Mouse (Mus musculus): Measurements from ENCODE around the gene Zic4. TPM values are rescaled to one million over a fixed set of nuclear protein-coding genes. Genes with fewer than 3 reads are reported as not detected.

Gene Zic4
- polyA plus RNA-seq, 1 experiment, result not detected

DNA sequence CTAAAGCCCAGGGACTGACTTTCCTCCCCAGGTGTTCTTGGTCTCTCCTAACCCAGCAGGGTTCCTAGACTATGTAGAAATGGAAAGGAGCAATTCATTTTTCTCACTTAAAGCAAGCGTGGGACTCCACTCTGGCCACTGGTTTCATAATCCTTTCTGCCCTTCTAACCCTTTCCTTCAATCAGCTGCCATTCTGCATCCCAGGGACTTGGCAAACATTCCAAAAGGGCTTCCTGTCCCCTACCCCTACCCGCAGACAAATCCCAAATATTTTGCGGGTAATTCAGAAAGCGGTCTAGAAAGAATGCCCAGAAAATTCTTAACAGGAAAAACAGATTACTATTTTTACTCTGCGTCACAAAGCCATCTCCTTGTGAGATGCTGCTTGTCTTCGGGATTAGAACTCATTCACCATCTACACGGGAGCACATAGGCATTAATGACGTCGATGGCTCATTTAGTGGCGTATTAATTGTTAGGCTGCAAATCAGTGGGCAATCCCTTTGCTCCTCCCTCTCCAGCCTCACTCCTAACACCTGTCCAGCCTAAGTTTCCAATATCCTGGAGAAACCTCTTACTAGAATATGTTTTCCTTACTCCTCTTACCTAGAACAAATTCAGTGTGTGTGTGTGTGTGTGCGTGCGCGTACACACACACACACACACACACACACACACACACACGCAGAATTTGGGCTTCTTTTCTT lies 33.0 kb downstream of the Zic4 start:
- no peak for DNase-seq
- no peak overlapping the region for H3K4me3 ChIP-seq (replicated peaks; ENCODE audit: extremely low read depth, low read depth, low read length)
- H3K4me1 ChIP-seq (ENCODE audit: control insufficient read depth, insufficient read depth, low read length), result no peaks in the 10 kb centered on the region
- 7% methylated on average over 14 of the region's 14 CpGs for WGBS
- TF ChIP-seq CTCF (IDR thresholded peaks at IDR 0.05; ENCODE audit: insufficient read depth, low read length), result no peak
- TF ChIP-seq POLR2A (IDR thresholded peaks at IDR 0.05; ENCODE audit: borderline replicate concordance, extremely low read depth, low read depth, low read length), result no peak

DNA sequence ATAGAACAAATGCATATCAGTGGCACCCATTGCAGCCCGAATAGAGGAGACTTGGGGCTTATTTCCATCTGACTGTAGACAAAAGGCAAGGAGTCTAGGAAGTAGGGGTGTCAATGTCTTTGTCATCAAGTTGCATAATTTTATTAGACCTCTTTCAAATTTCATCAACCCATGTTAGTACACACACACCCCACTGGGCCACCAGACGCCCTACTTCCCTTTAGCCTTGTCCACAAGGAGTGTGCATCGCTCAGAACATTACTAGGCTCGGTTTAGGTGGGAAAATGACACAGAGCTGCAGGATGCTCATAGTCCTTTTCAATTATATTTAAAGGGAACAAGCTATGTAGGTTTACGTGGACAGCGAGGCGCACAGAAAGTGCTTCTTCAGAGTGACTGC lies 37.8 kb downstream of the Zic4 start:
- DNase-seq, result no peak
- Histone ChIP-seq H3K4me3 (replicated peaks; ENCODE audit: extremely low read depth, low read depth, low read length) (no peak overlapping the region), H3K4me1 (ENCODE audit: control insufficient read depth, insufficient read depth, low read length) (no peaks in the 10 kb centered on the region)
- WGBS, result 19% methylated on average over 7 of the region's 7 CpGs
- TF ChIP-seq CTCF (IDR thresholded peaks at IDR 0.05; ENCODE audit: insufficient read depth, low read length) (no peak), POLR2A (IDR thresholded peaks at IDR 0.05; ENCODE audit: borderline replicate concordance, extremely low read depth, low read depth, low read length) (no peak)

DNA sequence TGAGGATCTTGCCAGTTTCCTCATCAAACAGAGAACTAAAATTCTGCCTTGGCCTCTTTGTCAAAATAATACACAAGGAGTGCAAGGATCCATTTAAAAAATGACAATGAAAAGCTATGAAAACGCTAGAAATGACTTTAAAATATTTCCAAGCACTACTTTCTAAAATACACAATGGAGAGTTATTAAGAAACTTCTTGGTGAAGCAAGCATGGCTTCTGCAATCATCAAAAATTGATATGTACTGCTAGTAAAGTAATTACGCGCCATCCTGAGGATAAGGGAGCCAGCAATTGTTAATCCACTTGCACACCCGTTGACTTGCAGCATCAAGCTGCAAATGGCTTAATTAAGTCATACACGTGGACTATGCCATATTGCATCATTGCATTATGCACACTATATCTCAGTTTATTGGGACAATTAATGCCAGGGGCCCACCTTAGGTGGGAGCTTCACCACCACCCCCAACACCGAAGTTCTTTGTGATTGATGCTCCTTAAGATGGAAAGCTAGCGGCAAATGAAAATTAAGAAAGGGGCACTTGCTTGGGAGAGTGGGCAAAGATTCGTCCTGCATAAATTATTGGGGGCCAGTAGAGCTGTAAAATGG lies 38.4 kb downstream of the Zic4 start:
- Histone ChIP-seq H3K4me3 (replicated peaks; ENCODE audit: extremely low read depth, low read depth, low read length) (no peak overlapping the region), H3K4me1 (ENCODE audit: control insufficient read depth, insufficient read depth, low read length) (no peaks in the 10 kb centered on the region)
- no peak for DNase-seq
- TF ChIP-seq POLR2A (IDR thresholded peaks at IDR 0.05; ENCODE audit: borderline replicate concordance, extremely low read depth, low read depth, low read length) (no peak), CTCF (IDR thresholded peaks at IDR 0.05; ENCODE audit: insufficient read depth, low read length) (no peak)
- 13% methylated on average over 8 of the region's 8 CpGs for WGBS

- no peak overlapping the region for H3K4me3 ChIP-seq (replicated peaks; ENCODE audit: extremely low read depth, low read depth, low read length)
- 2% methylated on average over 10 of the region's 10 CpGs for WGBS
- TF ChIP-seq POLR2A (IDR thresholded peaks at IDR 0.05; ENCODE audit: borderline replicate concordance, extremely low read depth, low read depth, low read length) (no peak), CTCF (IDR thresholded peaks at IDR 0.05; ENCODE audit: insufficient read depth, low read length) (no peak)
- H3K4me1 ChIP-seq (ENCODE audit: control insufficient read depth, insufficient read depth, low read length), result no peaks in the 10 kb centered on the region
- DNase-seq, result no peak
Observed at GRCm38 (mm10) chr9:91401471-91401870, 39.3 kb downstream of the Zic4 start.

DNA sequence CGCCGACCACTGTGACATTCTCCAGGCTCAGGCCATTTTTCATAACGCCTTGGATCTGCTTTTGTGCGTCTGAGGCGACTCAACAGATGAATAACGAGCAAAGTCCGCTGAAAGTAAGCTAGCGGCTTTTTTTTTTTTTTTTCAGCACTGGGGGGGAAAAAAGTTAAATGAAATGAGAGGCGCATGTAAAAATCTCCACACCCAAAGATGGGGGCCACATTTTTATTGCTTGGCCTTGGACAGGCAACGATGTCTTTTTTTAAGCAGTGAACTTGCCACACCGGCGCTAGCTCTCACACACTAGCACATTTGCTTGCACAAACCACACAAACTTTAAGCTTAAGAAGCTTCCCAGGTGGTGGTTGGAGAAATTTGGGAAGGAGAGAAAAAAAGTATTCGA lies 42.0 kb downstream of the Zic4 start:
- no peak for TF ChIP-seq CTCF (IDR thresholded peaks at IDR 0.05; ENCODE audit: insufficient read depth, low read length)
- TF ChIP-seq POLR2A (IDR thresholded peaks at IDR 0.05; ENCODE audit: borderline replicate concordance, extremely low read depth, low read depth, low read length), result no peak
- Histone ChIP-seq H3K4me1 (ENCODE audit: control insufficient read depth, insufficient read depth, low read length) (no peaks in the 10 kb centered on the region), H3K4me3 (replicated peaks; ENCODE audit: extremely low read depth, low read depth, low read length) (no peak overlapping the region)
- no peak for DNase-seq
- WGBS, result 4% methylated on average over 13 of the region's 13 CpGs

- WGBS, result 2% methylated on average over 27 of the region's 27 CpGs
Observed at GRCm38 (mm10) chr9:91404905-91405752, 42.9 kb downstream of the Zic4 start.

GRCm38 (mm10) chr9:91405753-91406178 lies 43.6 kb downstream of the Zic4 start:
- DNase-seq, result no peak
- Histone ChIP-seq H3K4me1 (ENCODE audit: control insufficient read depth, insufficient read depth, low read length) (no peaks in the 10 kb centered on the region), H3K4me3 (replicated peaks; ENCODE audit: extremely low read depth, low read depth, low read length) (no peak overlapping the region)
- WGBS, result 2% methylated on average over 16 of the region's 16 CpGs
- TF ChIP-seq CTCF (IDR thresholded peaks at IDR 0.05; ENCODE audit: insufficient read depth, low read length), result no peak
- TF ChIP-seq POLR2A (IDR thresholded peaks at IDR 0.05; ENCODE audit: borderline replicate concordance, extremely low read depth, low read depth, low read length), result no peak

More at GRCm38 (mm10) chr9:91404905-91405752, 42.9 kb downstream of the Zic4 start:
- DNase-seq, result no peak
- no peak for TF ChIP-seq CTCF (IDR thresholded peaks at IDR 0.05; ENCODE audit: insufficient read depth, low read length)
- TF ChIP-seq POLR2A (IDR thresholded peaks at IDR 0.05; ENCODE audit: borderline replicate concordance, extremely low read depth, low read depth, low read length), result no peak
- H3K4me1 ChIP-seq (ENCODE audit: control insufficient read depth, insufficient read depth, low read length), result no peaks in the 10 kb centered on the region
- H3K4me3 ChIP-seq (replicated peaks; ENCODE audit: extremely low read depth, low read depth, low read length), result no peak overlapping the region

GRCm38 (mm10) chr9:91406258-91406763 lies 44.1 kb downstream of the Zic4 start:
- 5% methylated on average over 6 of the region's 6 CpGs for WGBS
- DNase-seq, result no peak
- no peak overlapping the region for H3K4me3 ChIP-seq (replicated peaks; ENCODE audit: extremely low read depth, low read depth, low read length)
- H3K4me1 ChIP-seq (ENCODE audit: control insufficient read depth, insufficient read depth, low read length), result no peaks in the 10 kb centered on the region
- TF ChIP-seq POLR2A (IDR thresholded peaks at IDR 0.05; ENCODE audit: borderline replicate concordance, extremely low read depth, low read depth, low read length) (no peak), CTCF (IDR thresholded peaks at IDR 0.05; ENCODE audit: insufficient read depth, low read length) (no peak)

DNA sequence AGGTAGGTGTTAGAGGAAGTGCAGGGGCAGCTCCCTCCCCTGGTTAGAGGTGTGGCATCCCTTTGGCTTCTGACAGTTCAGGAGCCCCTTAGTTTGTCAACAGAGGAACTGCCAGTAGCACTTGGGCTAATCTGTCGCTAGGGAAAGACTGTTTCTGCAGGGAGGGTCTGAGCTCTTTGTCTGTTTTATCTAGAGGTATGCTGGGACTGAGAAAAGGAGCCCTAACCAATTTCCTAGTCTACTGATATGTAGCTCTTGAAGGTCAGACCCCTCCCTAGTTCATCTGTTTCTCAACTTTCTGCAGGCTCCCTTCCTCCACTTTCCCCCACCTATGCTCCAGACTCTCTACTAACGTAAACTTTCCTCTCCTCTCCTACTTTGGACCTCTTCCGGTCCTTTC lies 47.6 kb downstream of the Zic4 start:
- 0% methylated on average over 3 of the region's 3 CpGs for WGBS
- no peak overlapping the region for H3K4me3 ChIP-seq (replicated peaks; ENCODE audit: extremely low read depth, low read depth, low read length)
- TF ChIP-seq CTCF (IDR thresholded peaks at IDR 0.05; ENCODE audit: insufficient read depth, low read length), result no peak
- no peak for TF ChIP-seq POLR2A (IDR thresholded peaks at IDR 0.05; ENCODE audit: borderline replicate concordance, extremely low read depth, low read depth, low read length)
- no peaks in the 10 kb centered on the region for H3K4me1 ChIP-seq (ENCODE audit: control insufficient read depth, insufficient read depth, low read length)
- no peak for DNase-seq

Data from lung, adult 2 months (tissue).